Mouse (Mus musculus) central nervous system, embryonic 18 days (tissue): ENCODE results near the gene Stk31. TPM values are rescaled to one million over a fixed set of nuclear protein-coding genes. Genes with fewer than 3 reads are reported as not detected.

ENCODE experiments used
- polyA plus RNA-seq: library from polyadenylated mRNA; depleted of rRNA; stranded (reverse); fragments of >200 nt; gene quantifications from 2 replicates; pipeline ENCODE4 v1.2.3, GENCODE M21; 2012; rRNA removed

Stk31 gene
- 0.06 and 0.08 TPM in 2 replicates for polyA plus RNA-seq

DNA sequence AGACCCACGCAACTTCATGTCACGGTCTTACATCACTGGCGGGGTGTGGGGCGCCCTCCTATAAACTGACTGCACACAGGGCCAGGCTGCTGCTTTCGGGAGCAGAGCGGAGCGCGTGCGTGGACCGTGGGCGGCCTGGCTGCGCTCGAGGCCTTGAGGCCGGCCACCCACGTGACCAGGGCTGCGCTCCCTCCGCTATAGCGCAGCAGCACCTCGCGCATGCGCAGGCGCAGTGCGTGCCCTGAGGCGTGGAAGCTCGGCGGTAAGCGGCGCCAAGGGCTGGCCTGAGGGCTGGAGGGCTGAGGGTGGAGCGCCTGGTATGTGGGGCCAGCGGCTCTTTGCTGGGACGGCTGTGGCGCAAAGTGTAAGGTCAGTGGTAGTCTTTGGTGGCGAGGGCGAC, at the start of gene Stk31:
Stk31 (plus strand) TSS at position 289 of the 400 bp plus-strand sequence.

GRCm38 (mm10) chr6:49367159-49368054, 28.0 kb upstream of the Stk31 start, which contains the start of gene Fam221a:
Fam221a (plus strand) TSS chr6:49367739.

Other genes starting within 250 kb of the Stk31 start
- 9.0 and 10.2 TPM in 2 replicates for gene Igf2bp3, start 180.6 kb upstream of the Stk31 start, polyA plus RNA-seq
- gene Tra2a, start 131.6 kb upstream of the Stk31 start, polyA plus RNA-seq = 206 and 224 TPM in 2 replicates
- 6.9 and 7.1 TPM in 2 replicates for gene Ccdc126, start 76.3 kb upstream of the Stk31 start, polyA plus RNA-seq
- gene Fam221a, start 27.9 kb upstream of the Stk31 start, polyA plus RNA-seq = 6.5 and 7.2 TPM in 2 replicates